Mouse (Mus musculus): ENCODE measurements around the gene Slco1a6.
A peak's percentile ranks its signal among the peaks of the same experiment; 100 is the strongest.
"Not testable (repeated sequence)": the region's sequence is repeated elsewhere in the genome, so short reads cannot be mapped to it uniquely, and the experiment has no call there.

Gene Slco1a6

GRCm38 (mm10) chr6:142208421-142208820, at the start of gene Slco1a6:
TSS of gene Slco1a6 (minus strand) at chr6:142208521.
- no peak for DNase-seq

- not testable (repeated sequence) for DNase-seq
These were observed 42.5 kb upstream of the Slco1a6 start for GRCm38 (mm10) chr6:142250738-142251307.

DNA sequence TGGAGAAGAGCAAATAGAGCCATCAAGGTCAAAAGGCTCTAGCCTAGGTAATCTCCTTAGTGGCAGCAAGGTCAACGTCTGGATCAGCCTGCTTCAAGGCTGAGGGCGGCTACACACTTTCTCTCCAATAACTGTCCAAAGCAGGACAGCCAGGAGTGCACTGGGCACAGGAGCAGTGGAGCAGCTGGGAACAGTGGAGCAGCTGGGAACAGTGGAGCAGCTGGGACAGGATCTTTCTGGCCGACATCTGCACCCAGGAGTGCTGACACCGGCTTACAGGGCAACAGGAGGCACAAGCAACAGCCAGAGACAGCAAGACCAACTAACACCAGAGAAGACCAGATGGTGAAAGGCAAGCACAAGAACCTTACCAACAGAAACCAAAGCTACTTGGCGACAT, 36.7 kb upstream of the Slco1a6 start:
- DNase-seq = no peak

- DNase-seq = no peak
These were observed 31.1 kb upstream of the Slco1a6 start for GRCm38 (mm10) chr6:142239468-142239867.

GRCm38 (mm10) chr6:142220138-142220537, 11.8 kb upstream of the Slco1a6 start:
- DNase-seq = no peak

GRCm38 (mm10) chr6:142211821-142212220, 3.5 kb upstream of the Slco1a6 start:
- DNase-seq = no peak

- no peak for DNase-seq
These were observed 1.4 kb upstream of the Slco1a6 start for GRCm38 (mm10) chr6:142209749-142210148.

GRCm38 (mm10) chr6:142200524-142200923, 7.8 kb downstream of the Slco1a6 start:
- no peak for DNase-seq

- DNase-seq = no peak
These were observed 14.1 kb downstream of the Slco1a6 start for GRCm38 (mm10) chr6:142194245-142194644.

GRCm38 (mm10) chr6:142191962-142192361, 16.4 kb downstream of the Slco1a6 start:
- DNase-seq = no peak

DNA sequence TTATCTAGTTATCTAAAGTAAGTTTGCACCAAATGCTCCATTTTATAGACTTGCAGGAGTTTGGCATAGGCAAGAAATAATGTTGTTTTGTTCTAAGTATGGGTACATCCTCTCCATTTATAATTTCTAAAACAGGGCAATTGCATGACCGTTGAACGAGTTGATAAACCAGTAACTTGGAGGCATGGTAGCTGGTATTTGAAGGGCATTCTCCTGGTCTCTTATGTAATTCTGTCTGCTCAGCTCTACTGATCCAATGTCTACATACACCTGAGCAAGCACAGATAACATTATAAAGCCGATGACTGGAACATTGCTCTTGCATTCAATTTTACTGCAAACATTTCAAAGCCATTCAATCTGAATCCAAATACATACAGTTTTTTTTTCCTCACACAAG, 20.9 kb downstream of the Slco1a6 start:
- DNase-seq = no peak

DNA sequence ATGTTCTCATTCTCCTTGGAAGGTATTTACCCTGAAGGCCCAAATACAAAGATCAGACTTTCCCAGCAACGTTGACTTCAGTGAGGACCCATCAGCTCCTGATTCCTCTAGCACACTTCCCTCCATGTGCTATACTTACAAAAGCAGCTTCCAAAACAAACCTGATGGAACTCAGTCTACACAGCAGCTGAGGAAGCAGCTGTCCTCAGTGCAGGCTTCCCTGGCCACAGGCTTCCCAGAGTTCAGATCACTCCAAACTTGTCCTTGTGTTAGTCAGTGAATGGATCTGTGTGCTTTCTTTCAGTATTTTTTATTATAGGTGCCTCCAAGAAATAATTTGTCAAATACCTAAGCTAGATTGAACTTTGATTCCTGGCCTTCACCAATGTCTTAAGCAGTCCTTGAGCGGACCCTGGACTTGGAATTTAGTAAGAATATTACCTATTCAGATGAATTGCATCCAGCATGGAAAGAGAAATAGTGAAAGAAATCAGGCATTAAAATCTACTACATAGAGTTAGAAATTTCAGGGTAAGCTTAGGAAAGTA, 22.4 kb downstream of the Slco1a6 start:
- no peak for DNase-seq

DNA sequence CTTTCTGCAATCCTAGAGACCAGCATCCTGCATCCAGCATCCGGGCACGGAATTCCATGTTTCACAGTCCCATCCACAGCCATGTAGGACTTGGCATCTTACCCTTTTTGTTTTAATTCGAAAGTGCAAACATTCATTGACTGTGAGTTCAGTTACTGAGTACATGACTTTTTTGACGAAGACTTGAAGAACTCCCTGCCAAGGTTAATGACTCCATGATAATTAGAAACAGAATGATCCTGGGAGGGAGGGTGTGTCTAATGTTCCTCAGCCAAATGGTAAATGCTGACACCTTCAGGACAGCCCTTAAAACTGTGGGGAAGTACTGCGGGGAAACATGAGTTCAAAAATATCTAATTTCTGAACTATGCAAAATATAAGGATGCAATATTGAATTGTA, 44.9 kb downstream of the Slco1a6 start:
- DNase-seq = no peak

DNA sequence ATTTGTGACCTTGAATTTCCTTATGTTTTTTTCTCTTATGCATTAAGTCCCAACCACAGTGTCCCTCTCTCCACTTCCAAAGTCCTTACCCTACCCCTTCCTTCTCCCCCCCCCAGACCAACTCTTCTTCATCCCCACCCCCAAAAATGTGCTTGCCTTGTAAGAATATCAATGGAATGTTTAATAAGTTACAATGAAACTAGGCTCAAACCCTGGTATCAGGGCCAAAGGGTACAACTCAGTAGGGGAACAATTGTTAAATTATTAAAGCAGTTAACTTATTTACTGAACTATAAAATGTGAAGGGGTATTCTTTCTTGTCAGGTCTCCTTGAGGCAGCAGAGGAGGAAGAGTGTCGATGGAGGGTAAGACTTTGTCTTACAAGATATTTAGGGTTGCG, 47.1 kb downstream of the Slco1a6 start:
- no peak for DNase-seq

DNA sequence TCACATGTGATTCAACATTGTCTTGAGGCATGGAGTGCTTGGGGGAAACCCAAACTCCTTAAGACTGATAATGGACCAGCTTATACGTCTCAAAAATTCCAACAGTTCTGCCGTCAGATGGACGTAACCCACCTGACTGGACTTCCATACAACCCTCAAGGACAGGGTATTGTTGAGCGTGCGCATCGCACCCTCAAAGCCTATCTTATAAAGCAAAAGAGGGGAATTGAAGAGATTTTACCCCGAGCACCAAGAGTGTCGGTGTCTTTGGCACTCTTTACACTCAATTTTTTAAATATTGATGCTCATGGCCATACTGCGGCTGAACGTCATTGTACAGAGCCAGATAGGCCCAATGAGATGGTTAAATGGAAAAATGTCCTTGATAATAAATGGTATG, 54.2 kb downstream of the Slco1a6 start:
- DNase-seq = not testable (repeated sequence)

- no peak for DNase-seq
These were observed 60.0 kb downstream of the Slco1a6 start for GRCm38 (mm10) chr6:142148371-142148770.

- DNase-seq = peak; percentile 64
These were observed 96.5 kb downstream of the Slco1a6 start for GRCm38 (mm10) chr6:142111667-142112305.

DNA sequence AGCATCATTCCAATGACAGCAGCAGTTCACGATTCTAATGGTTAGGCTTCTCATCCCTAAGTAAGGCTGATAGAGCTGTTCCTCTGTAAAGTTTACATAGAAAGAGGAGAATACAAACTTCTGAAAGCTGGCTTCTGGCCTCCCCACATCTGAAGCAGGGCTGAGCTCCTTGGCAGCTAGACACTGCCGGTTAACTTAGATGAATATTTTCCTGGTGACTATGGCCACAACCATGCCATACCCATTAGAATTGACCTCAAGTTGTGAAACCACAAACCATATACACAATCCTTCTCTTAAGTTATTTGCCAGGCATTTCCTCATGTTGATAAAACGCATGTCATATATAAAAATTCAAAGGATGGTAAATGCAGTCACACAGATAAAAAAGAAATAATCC, 117.2 kb downstream of the Slco1a6 start:
- no peak for DNase-seq

DNA sequence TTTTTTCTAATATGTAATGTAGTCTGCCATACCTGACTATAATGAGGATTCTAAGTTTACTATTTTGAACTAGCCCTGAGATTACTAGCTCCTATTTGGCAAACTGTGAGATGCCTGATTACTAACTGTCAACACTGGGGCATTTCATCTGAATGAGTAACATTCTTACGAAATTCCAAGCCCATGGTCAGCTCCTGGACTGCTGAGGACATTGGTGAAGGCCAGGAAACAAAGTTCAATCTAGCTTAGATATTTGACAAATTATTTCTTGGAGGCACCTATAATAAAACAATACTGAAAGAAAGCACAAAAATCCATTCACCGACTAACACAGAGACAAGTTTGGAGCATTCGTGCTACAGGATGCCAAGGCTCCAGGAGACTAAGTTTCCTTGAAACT, 150.0 kb downstream of the Slco1a6 start:
- not testable (repeated sequence) for DNase-seq

DNA sequence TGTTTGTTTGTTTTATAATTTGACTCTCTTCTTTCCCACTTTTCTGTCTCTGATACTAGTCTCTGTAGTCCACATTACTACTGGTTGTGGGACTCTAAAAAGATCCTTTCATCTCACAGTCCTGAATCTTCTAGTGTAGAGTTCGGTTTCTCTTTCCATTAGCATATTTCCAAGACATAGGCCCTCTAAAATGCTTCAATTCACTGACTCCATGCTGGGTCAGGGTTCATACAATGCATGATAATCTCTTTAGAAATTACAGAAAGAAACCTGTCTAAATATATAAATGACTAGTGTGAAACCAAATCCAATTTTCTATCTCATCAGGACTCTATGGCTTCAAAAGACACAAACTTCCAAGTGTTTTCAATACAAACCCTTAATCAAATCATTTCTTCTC, 160.6 kb downstream of the Slco1a6 start:
- no peak for DNase-seq

DNA sequence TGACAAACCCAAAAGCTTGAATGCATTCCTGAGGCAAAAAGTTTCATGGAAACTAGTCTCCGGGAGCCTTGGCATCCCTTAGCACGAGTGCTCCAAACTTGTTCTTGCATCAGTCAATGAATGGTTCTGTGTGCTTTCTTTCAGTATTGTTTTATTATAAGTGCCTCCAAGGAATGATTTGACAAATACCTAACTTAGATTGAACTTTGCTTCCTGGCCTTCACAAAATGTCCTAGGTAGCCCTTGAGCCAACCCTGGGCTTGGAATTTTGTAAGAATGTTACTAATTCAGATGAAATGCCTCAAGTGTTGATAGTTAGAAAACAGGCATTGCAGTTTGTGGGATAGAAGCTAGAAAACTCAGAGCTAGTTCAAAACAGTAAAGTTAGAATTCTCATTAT, 162.6 kb downstream of the Slco1a6 start:
- DNase-seq = no peak

- DNase-seq = no peak
These were observed 166.4 kb downstream of the Slco1a6 start for GRCm38 (mm10) chr6:142041896-142042295.

DNA sequence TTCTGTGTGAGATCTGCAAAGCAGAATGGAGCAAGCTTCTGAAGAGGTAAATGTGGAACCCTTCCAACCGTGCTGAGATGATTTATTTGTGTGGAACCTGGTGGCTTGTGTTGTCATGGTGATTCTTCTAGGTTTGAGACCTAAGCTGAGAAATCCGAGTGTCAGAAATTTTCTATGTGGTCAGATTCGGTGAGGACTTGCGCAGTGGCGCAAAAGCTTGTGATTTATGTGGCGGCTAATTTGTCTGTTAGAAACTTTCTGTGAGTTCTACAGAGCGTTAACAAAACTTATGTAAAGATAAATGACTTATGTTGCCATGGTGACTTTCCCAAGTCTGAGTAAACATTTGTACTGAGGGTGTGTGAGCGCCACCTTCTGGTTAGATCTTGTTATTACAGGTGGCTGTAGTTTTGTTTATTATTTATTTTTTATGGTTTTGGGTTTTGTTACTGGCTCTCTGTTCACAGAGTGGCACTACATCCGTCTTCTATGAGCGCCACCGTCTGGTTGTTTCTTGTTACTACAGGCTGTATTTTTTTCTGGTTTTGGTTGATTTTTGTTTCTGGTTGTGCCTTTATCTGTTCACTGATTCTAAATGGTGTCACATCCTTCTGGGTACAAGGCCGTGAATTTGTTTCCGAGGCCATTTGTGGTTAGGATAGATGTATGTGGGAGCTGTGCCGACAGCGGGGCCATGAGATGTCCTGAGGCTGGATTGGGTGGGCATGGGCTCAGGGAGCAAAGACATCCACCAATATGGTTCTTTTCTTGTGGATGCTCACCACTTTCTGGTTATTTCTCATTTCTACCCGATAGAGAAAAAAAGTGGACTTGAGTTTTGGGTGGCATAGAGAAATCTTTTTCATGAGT, 167.8 kb downstream of the Slco1a6 start:
- peak; percentile 69 for DNase-seq

DNA sequence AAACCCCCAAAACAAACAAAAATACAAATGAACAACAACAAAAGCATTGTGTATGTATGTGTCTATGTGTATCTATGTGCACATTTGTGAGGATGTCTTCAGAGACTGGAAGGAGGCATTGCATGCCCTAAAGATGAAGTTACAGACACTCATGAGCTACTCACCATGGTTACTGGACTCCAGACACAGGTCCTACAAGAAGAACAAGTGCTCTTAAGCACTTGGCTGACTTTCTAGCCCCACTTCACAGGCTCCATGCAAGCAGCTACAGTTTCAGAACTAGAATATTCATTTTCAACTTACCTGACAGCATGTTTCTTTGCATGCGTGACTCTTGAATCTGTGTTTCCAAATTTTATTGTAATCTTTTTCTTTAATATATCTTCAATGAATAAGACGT, 172.6 kb downstream of the Slco1a6 start:
- DNase-seq = no peak

Data from embryo, embryonic 11 days (tissue).